Mouse (Mus musculus) hindbrain, embryonic 11.5 days (tissue): ENCODE results near the gene Gpr107. TPM values are rescaled to one million over a fixed set of nuclear protein-coding genes. Genes with fewer than 3 reads are reported as not detected.
"Not testable (repeated sequence)": the region's sequence is repeated elsewhere in the genome, so short reads cannot be mapped to it uniquely, and the experiment has no call there.

ENCODE experiments used
- ATAC-seq: fragments of 200-750 bp; cut with Nextera tagmentation; 2 replicates; pipeline ENCODE4 v1.8.0; 2017; ENCODE audit warnings: mild to moderate bottlenecking, moderate TSS enrichment, moderate library complexity; ENCODE audit not compliant: low FRiP score
- DNase-seq: peaks from one replicate; pipeline ENCODE4 v3.0.0-alpha.2; 2015; ENCODE audit warnings: low spot score
- H3K27ac ChIP-seq: fragments of 300-500 bp; sonication (generic); 2 replicates; pipeline ENCODE4 v1.5.1; 2014; ENCODE audit warnings: mild to moderate bottlenecking, low read depth, low read length
- H3K27me3 ChIP-seq: fragments of 300-500 bp; sonication (generic); 2 replicates; pipeline ENCODE4 v1.6.1; 2014; ENCODE audit warnings: mild to moderate bottlenecking, low read length, moderate library complexity, mixed read lengths; ENCODE audit not compliant: control insufficient read depth, insufficient read depth
- H3K36me3 ChIP-seq: fragments of 300-500 bp; sonication (generic); 2 replicates; pipeline ENCODE4 v1.6.1; 2014; ENCODE audit warnings: mild to moderate bottlenecking, low read length, moderate library complexity, mixed read lengths; ENCODE audit not compliant: control insufficient read depth, insufficient read depth
- H3K4me1 ChIP-seq: fragments of 300-500 bp; sonication (generic); replicated peaks from 2 replicates; pipeline ENCODE4 v1.6.1; 2014; ENCODE audit warnings: low read length, mixed read lengths; ENCODE audit not compliant: control insufficient read depth, insufficient read depth
- H3K4me2 ChIP-seq: fragments of 300-500 bp; sonication (generic); replicated peaks from 2 replicates; pipeline ENCODE4 v1.6.1; 2014; ENCODE audit warnings: mild to moderate bottlenecking, low read depth, low read length
- H3K4me3 ChIP-seq: fragments of 300-500 bp; sonication (generic); 2 replicates; pipeline ENCODE4 v1.5.1; 2014; ENCODE audit warnings: low read depth, low read length
- H3K9ac ChIP-seq: fragments of 300-500 bp; sonication (generic); 2 replicates; pipeline ENCODE4 v1.6.1; 2014; ENCODE audit warnings: low read depth, low read length
- H3K9me3 ChIP-seq: fragments of 300-500 bp; sonication (generic); 2 replicates; pipeline ENCODE4 v1.6.1; 2016; ENCODE audit warnings: low read length; ENCODE audit not compliant: control insufficient read depth
- WGBS: fragments of 180-500 bp; shearing (Covaris S2); extraction: QIAGEN DNeasy Blood & Tissue Kit; methylation state at CpG from one replicate; pipeline ENCODE4 v1.1.7; 2014; 5-methylcytosine and 5-hydroxymethylcytosine counted together
- polyA plus RNA-seq: library from polyadenylated mRNA; unstranded; fragments of >200 nt; fragmentation: Nextera tagmentation; extraction: Ambion mirVana; gene quantifications from 2 replicates; pipeline ENCODE4 v1.2.1, GENCODE M21; 2014

Gene Gpr107
- polyA plus RNA-seq, 1 experiment from 2014 or later = 35.8 TPM

DNA sequence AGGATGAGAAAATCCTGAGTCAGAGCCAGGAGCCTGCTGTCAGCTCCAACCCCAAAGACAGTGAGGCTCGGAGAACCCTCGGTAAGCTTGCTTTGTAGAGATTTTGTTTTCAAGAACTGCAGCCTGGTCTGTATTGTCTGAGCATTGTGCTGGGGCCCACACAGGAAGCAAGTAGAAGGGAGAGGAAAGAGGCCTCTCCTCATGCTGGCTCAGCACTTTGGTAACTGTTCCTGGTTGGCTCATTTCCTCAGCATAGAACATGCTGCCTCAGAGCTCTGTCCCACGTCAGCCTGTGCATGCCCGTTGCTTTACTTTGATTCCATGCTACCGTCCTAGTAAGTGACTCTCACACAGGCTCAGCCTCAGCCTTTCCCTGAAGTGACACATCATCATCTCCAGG, 19.9 kb downstream of the Gpr107 start:
- no peak for ATAC-seq
- no peak overlapping the region for H3K9ac ChIP-seq
- H3K27ac ChIP-seq = no peak overlapping the region
- H3K9me3 ChIP-seq = no peaks in the 10 kb centered on the region
- WGBS = 79% methylated on average over 5 of the region's 5 CpGs
- H3K4me3 ChIP-seq = no peak overlapping the region
- no peaks in the 10 kb centered on the region for H3K27me3 ChIP-seq
- no peak for DNase-seq
- H3K4me1 ChIP-seq = no peaks in the 10 kb centered on the region
- H3K36me3 ChIP-seq = peaks cover 15% of the 10 kb centered on the region
- H3K4me2 ChIP-seq = no peak overlapping the region

DNA sequence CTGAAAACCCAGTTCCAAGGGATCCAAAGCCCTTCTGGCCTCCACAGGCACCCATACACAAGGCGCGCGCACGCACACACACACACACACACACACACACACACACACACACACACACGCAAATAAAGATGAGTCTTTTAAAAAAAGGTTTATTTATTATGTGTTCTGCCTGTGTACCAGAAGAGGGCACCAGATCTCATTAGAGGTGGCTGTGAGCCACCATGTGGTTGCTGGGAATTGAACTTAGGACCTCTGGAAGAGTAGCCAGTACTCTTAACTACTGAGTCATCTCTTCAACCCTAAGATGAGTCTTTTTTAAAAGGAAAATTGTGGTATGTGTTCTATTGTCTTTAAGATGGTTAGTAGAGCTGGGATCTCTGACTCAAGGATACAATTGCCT, 20.4 kb downstream of the Gpr107 start:
- Histone ChIP-seq H3K4me1 (no peaks in the 10 kb centered on the region), H3K36me3 (peaks cover 19% of the 10 kb centered on the region), H3K4me3 (no peak overlapping the region), H3K4me2 (no peak overlapping the region), H3K9ac (no peak overlapping the region), H3K27me3 (no peaks in the 10 kb centered on the region), H3K27ac (no peak overlapping the region), H3K9me3 (no peaks in the 10 kb centered on the region)
- ATAC-seq = no peak
- DNase-seq = no peak
- WGBS = 94% methylated on average over 5 of the region's 5 CpGs

GRCm38 (mm10) chr2:31173290-31173689, 21.2 kb downstream of the Gpr107 start:
- no peaks in the 10 kb centered on the region for H3K4me1 ChIP-seq
- H3K36me3 ChIP-seq = peaks cover 24% of the 10 kb centered on the region
- H3K9ac ChIP-seq = no peak overlapping the region
- ATAC-seq = no peak
- 82% methylated on average over 4 of the region's 4 CpGs for WGBS
- H3K27ac ChIP-seq = no peak overlapping the region
- peak; percentile 23 for DNase-seq
- no peak overlapping the region for H3K4me2 ChIP-seq
- H3K27me3 ChIP-seq = no peaks in the 10 kb centered on the region
- H3K9me3 ChIP-seq = no peaks in the 10 kb centered on the region
- H3K4me3 ChIP-seq = no peak overlapping the region

GRCm38 (mm10) chr2:31178593-31178992, 26.5 kb downstream of the Gpr107 start:
- WGBS = 80% methylated on average over 6 of the region's 6 CpGs
- not testable (repeated sequence) for DNase-seq, H3K27ac ChIP-seq, ATAC-seq, H3K4me3 ChIP-seq, H3K27me3 ChIP-seq, H3K9me3 ChIP-seq, H3K4me2 ChIP-seq, H3K9ac ChIP-seq, H3K4me1 ChIP-seq
- H3K36me3 ChIP-seq = peaks cover 15% of the 10 kb centered on the region

- DNase-seq (no peak), ATAC-seq (no peak)
- Histone ChIP-seq H3K27me3 (no peaks in the 10 kb centered on the region), H3K36me3 (peaks cover 15% of the 10 kb centered on the region), H3K4me2 (no peak overlapping the region), H3K27ac (no peak overlapping the region), H3K9me3 (no peaks in the 10 kb centered on the region), H3K4me1 (no peaks in the 10 kb centered on the region), H3K4me3 (no peak overlapping the region), H3K9ac (no peak overlapping the region)
- WGBS = 88% methylated on average over 7 of the region's 7 CpGs
These were observed 27.4 kb downstream of the Gpr107 start for GRCm38 (mm10) chr2:31179471-31179870.

GRCm38 (mm10) chr2:31180081-31180551, 28.0 kb downstream of the Gpr107 start:
- Histone ChIP-seq H3K4me1 (no peaks in the 10 kb centered on the region), H3K27me3 (no peaks in the 10 kb centered on the region), H3K4me3 (no peak overlapping the region), H3K9ac (no peak overlapping the region), H3K36me3 (peaks cover 18% of the 10 kb centered on the region), H3K4me2 (no peak overlapping the region), H3K27ac (no peak overlapping the region), H3K9me3 (no peaks in the 10 kb centered on the region)
- 59% methylated on average over 7 of the region's 7 CpGs for WGBS
- DNase-seq (no peak), ATAC-seq (no peak)

DNA sequence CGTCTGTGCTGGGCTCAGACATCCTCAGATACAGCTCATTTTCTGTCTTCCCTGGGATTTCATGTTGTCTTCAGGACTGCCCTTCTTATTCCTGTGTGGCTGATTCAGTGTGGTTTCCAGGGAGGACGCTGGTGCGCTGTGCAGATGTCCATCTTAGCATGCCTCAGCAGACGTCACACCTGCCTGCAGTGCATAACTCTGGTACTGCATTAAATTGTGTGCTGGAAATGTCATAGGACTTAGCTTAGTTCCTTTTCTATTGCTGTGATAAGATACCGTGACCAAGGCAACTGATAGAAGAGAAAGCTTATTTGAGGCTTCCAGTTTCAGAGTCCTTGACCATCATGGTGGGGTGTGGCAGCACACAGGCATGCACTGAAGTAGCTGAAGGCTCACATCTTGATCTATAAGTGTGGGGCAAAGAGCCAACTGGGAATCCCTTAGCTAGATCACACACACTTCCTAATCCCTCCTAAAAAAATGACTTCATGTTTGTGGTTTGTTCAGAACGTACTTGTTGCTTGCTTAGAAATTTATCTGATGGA, 30.7 kb downstream of the Gpr107 start:
- no peaks in the 10 kb centered on the region for H3K9me3 ChIP-seq
- no peak overlapping the region for H3K27ac ChIP-seq
- no peak overlapping the region for H3K4me2 ChIP-seq
- no peak overlapping the region for H3K4me3 ChIP-seq
- no peak overlapping the region for H3K9ac ChIP-seq
- H3K27me3 ChIP-seq = no peaks in the 10 kb centered on the region
- H3K36me3 ChIP-seq = peaks cover 10% of the 10 kb centered on the region
- no peaks in the 10 kb centered on the region for H3K4me1 ChIP-seq
- DNase-seq (no peak), ATAC-seq (no peak)
- 93% methylated on average over 6 of the region's 6 CpGs for WGBS

DNA sequence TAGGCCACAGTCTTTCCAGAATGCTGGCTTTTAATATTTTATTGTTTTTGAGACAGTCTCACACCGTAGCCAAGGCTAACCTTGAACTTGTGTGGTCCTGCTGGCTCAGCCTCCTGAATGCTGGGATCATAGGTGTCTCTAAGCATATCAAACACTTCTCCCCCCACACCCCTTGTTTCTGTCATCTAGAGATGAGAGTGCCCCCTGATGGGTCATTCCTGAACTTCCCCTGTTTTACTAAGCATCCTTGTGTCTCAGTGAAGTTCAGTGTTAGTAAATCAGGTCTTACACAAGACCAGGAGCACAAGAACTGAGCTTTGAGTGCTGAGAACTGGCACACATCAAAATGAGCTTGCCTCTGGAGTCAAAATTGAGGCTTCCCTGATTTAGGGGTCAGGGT, 31.7 kb downstream of the Gpr107 start:
- no peak overlapping the region for H3K27ac ChIP-seq
- H3K36me3 ChIP-seq = peaks cover 5% of the 10 kb centered on the region; the same call in 1 of the 2 replicates
- no peaks in the 10 kb centered on the region for H3K4me1 ChIP-seq
- DNase-seq (no peak), ATAC-seq (no peak)
- H3K4me3 ChIP-seq = no peak overlapping the region
- no peaks in the 10 kb centered on the region for H3K9me3 ChIP-seq
- WGBS = 88% methylated on average over 1 of the region's 1 CpGs
- no peaks in the 10 kb centered on the region for H3K27me3 ChIP-seq
- H3K4me2 ChIP-seq = no peak overlapping the region
- no peak overlapping the region for H3K9ac ChIP-seq

DNA sequence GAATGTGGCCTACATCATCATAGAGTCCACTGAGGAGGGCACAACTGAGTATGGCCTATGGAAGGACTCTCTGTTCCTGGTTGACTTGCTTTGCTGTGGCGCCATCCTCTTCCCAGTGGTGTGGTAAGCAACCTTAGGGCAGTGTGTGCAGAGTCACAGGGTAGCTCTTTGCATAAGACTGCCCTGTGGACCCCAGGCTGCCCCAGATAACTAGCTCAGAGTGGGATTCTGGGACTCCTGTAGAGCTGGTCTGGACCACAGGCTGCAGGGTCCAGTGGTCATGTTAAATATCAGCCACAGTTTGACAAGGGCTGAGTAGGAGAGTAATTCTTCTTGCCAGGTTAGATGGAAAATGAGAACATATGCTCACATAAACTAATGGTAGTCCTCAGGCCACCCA, 36.6 kb downstream of the Gpr107 start:
- Histone ChIP-seq H3K4me1 (no peaks in the 10 kb centered on the region), H3K9ac (no peak overlapping the region), H3K4me3 (no peak overlapping the region), H3K27ac (no peak overlapping the region), H3K27me3 (no peaks in the 10 kb centered on the region), H3K9me3 (no peaks in the 10 kb centered on the region), H3K4me2 (no peak overlapping the region), H3K36me3 (peaks cover 8% of the 10 kb centered on the region; the same call in 1 of the 2 replicates)
- WGBS = 93% methylated on average over 1 of the region's 1 CpGs
- ATAC-seq (no peak), DNase-seq (no peak)
